Mouse (Mus musculus): ENCODE results near the gene Comt.

Gene Comt

GRCm38 (mm10) chr16:18433341-18433920 lies 6.8 kb upstream of the Comt start:
- DNase-seq, result no peak

GRCm38 (mm10) chr16:18430641-18431212 lies 4.1 kb upstream of the Comt start:
- no peak for DNase-seq

GRCm38 (mm10) chr16:18429641-18430040 lies 3.0 kb upstream of the Comt start:
- no peak for DNase-seq

- no peak for DNase-seq
These were observed 1.9 kb upstream of the Comt start for GRCm38 (mm10) chr16:18428516-18429042.

- no peak for DNase-seq
These were observed 1.4 kb upstream of the Comt start for GRCm38 (mm10) chr16:18428011-18428515.

GRCm38 (mm10) chr16:18426215-18426791 lies 349 bp downstream of the Comt start, which contains the start of gene Txnrd2:
Txnrd2 (plus strand) TSS chr16:18426384.
- peak; percentile 87 for DNase-seq

- DNase-seq, result no peak
These were observed 1.0 kb downstream of the Comt start for GRCm38 (mm10) chr16:18425475-18426214.

- no peak for DNase-seq
These were observed 2.1 kb downstream of the Comt start for GRCm38 (mm10) chr16:18424364-18425045.

GRCm38 (mm10) chr16:18423915-18424265 lies 2.8 kb downstream of the Comt start:
- no peak for DNase-seq

GRCm38 (mm10) chr16:18423203-18423914 lies 3.3 kb downstream of the Comt start:
- DNase-seq, result no peak

GRCm38 (mm10) chr16:18420571-18420970 lies 6.1 kb downstream of the Comt start:
- DNase-seq, result no peak

GRCm38 (mm10) chr16:18419603-18420026 lies 7.0 kb downstream of the Comt start:
- DNase-seq, result no peak

- no peak for DNase-seq
These were observed 7.7 kb downstream of the Comt start for GRCm38 (mm10) chr16:18418756-18419602.

- DNase-seq, result no peak
These were observed 9.2 kb downstream of the Comt start for GRCm38 (mm10) chr16:18417491-18417890.

- no peak for DNase-seq
These were observed 9.8 kb downstream of the Comt start for GRCm38 (mm10) chr16:18416837-18417236.

GRCm38 (mm10) chr16:18416094-18416761 lies 10.4 kb downstream of the Comt start:
- DNase-seq, result no peak

GRCm38 (mm10) chr16:18413032-18413816 lies 13.4 kb downstream of the Comt start:
- no peak for DNase-seq

- DNase-seq, result no peak
These were observed 14.7 kb downstream of the Comt start for GRCm38 (mm10) chr16:18411802-18412476.

- no peak for DNase-seq
These were observed 15.5 kb downstream of the Comt start for GRCm38 (mm10) chr16:18411026-18411649.

Data from cerebellum, adult 9-10 months (tissue).